Mouse (Mus musculus): ENCODE data around the gene Ipo13.

DNA sequence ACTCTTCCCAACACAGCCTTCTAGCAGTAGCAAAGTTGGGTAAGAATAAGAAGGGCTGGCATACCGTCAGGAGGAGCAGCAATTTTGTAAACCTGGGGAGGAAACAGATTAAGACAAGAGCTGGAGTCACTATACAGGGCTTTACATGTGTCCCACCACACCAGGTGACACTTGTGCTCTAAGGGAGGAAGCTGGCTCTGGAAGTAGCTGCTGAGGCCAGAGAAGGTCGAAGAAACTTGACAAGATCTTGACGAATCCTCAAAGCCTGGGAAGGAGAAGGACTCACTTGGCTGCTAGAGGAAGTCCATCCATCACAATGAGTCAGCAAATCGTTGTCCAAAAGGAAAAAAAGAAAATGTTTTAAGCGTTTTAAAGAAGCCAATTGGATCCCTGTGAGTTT, 1.6 kb upstream of the Ipo13 start:
- TF ChIP-seq CTCF (conservative IDR thresholded peaks at IDR 0.05; ENCODE audit: low read length) = no peak
- TF ChIP-seq NANOG (IDR thresholded peaks at IDR 0.05; ENCODE audit: borderline replicate concordance, low read length) = no peak

Measured in E14TG2a.4 (cell line).